ENCODE assay signal across 8 mouse cellular contexts in genomic region chr4:129105356-129105755, GRCm38 (mm10). TPM values are rescaled to one million over a fixed set of nuclear protein-coding genes. Genes with fewer than 3 reads are reported as not detected.
DNase-seq lines count a peak whose midpoint lies in the region; ATAC-seq and TF ChIP-seq lines count a peak whose summit lies in the region.

Tmem54 (plus strand) TSS chr4:129105548.

- H3K9me3 ChIP-seq in kidney, embryonic 15.5 days (replicated peaks), result no peaks in the 10 kb centered on the region
- H3K9me3 ChIP-seq in hindbrain, embryonic 14.5 days (ENCODE audit: control insufficient read depth, low read length), result no peaks in the 10 kb centered on the region
- no peaks in the 10 kb centered on the region for H3K9me3 ChIP-seq in stomach, embryonic 16.5 days (replicated peaks; ENCODE audit: control insufficient read depth, low read length)

- TF ChIP-seq POLR2A in lung, adult 2 months (IDR thresholded peaks at IDR 0.05; ENCODE audit: borderline replicate concordance, extremely low read depth, low read depth, low read length), result no peak

- peak within 1 kb of the TSS; percentile 35 for H3K4me3 ChIP-seq in kidney, embryonic 15.5 days (replicated peaks)
- H3K4me3 ChIP-seq in hindbrain, embryonic 14.5 days (replicated peaks; ENCODE audit: low read length), result peak within 1 kb of the TSS; percentile 15
- H3K4me3 ChIP-seq in lung, adult 2 months (replicated peaks; ENCODE audit: extremely low read depth, low read depth, low read length), result no peak within 1 kb of the TSS
- H3K4me3 ChIP-seq in stomach, embryonic 16.5 days (replicated peaks; ENCODE audit: low read length), result peak within 1 kb of the TSS; percentile 42

- H3K4me2 ChIP-seq in kidney, embryonic 15.5 days, result peak within 1 kb of the TSS; percentile 64
- peak within 1 kb of the TSS; percentile 41 for H3K4me2 ChIP-seq in hindbrain, embryonic 14.5 days (replicated peaks)
- peak within 1 kb of the TSS; percentile 41 for H3K4me2 ChIP-seq in stomach, embryonic 16.5 days (ENCODE audit: low read depth, low read length)

- H3K9ac ChIP-seq in kidney, embryonic 15.5 days, result peak within 1 kb of the TSS; percentile 37
- H3K9ac ChIP-seq in hindbrain, embryonic 14.5 days, result no peak within 1 kb of the TSS
- peak within 1 kb of the TSS; percentile 24 for H3K9ac ChIP-seq in stomach, embryonic 16.5 days (ENCODE audit: low read length)

- H3K36me3 ChIP-seq in kidney, embryonic 15.5 days, result no peaks in the 10 kb centered on the region
- H3K36me3 ChIP-seq in hindbrain, embryonic 14.5 days (replicated peaks; ENCODE audit: control insufficient read depth, insufficient read depth), result no peaks in the 10 kb centered on the region
- H3K36me3 ChIP-seq in stomach, embryonic 16.5 days (ENCODE audit: control insufficient read depth, insufficient read depth, low read length), result no peaks in the 10 kb centered on the region

- peaks cover 35% of the 10 kb centered on the region for H3K4me1 ChIP-seq in kidney, embryonic 15.5 days
- no peaks in the 10 kb centered on the region for H3K4me1 ChIP-seq in hindbrain, embryonic 14.5 days (replicated peaks; ENCODE audit: control insufficient read depth, insufficient read depth, low read length)
- no peaks in the 10 kb centered on the region for H3K4me1 ChIP-seq in lung, adult 2 months (ENCODE audit: control insufficient read depth, insufficient read depth, low read length)
- peaks cover 9% of the 10 kb centered on the region for H3K4me1 ChIP-seq in stomach, embryonic 16.5 days (ENCODE audit: control insufficient read depth, insufficient read depth, low read length)

- 2% methylated on average over 40 of the region's 40 CpGs for WGBS in kidney, embryonic 15.5 days
- 2% methylated on average over 38 of the region's 40 CpGs for WGBS in hindbrain, embryonic 14.5 days
- WGBS in lung, adult 2 months, result 4% methylated on average over 40 of the region's 40 CpGs
- under 1% methylated on average over 40 of the region's 40 CpGs for WGBS in stomach, embryonic 16.5 days

- ATAC-seq in kidney, embryonic 15.5 days (replicated peaks; ENCODE audit: low FRiP score), result peak; percentile 63
- ATAC-seq in hindbrain, embryonic 14.5 days (ENCODE audit: low FRiP score), result no peak
- peak; percentile 86 for ATAC-seq in stomach, embryonic 16.5 days (ENCODE audit: insufficient read depth, low FRiP score)

- no peak within 1 kb of the TSS for H3K27ac ChIP-seq in kidney, embryonic 15.5 days
- H3K27ac ChIP-seq in hindbrain, embryonic 14.5 days, result no peak within 1 kb of the TSS
- peak within 1 kb of the TSS; percentile 3; the same call in 1 of the 2 replicates for H3K27ac ChIP-seq in stomach, embryonic 16.5 days (ENCODE audit: low read length)

- H3K27me3 ChIP-seq in kidney, embryonic 15.5 days, result peaks cover 38% of the 10 kb centered on the region
- peaks cover 32% of the 10 kb centered on the region for H3K27me3 ChIP-seq in hindbrain, embryonic 14.5 days (ENCODE audit: control insufficient read depth, insufficient read depth, low read length)
- H3K27me3 ChIP-seq in stomach, embryonic 16.5 days (ENCODE audit: control insufficient read depth, insufficient read depth, low read length), result no peaks in the 10 kb centered on the region

- DNase-seq in kidney, adult 18-20 months, result no peak
- DNase-seq in hindbrain, embryonic 14.5 days (ENCODE audit: low spot score), result no peak
- peak; percentile 39 for DNase-seq in lung, adult 2 months
- DNase-seq in cerebellum, postnatal 36 days, result no peak
- no peak for DNase-seq in layer of hippocampus, adult 9-11 months
- no peak for DNase-seq in ovary, postnatal 10 days (ENCODE audit: low spot score)

- no peak for TF ChIP-seq CTCF in lung, adult 2 months (IDR thresholded peaks at IDR 0.05; ENCODE audit: insufficient read depth, low read length)

RNA-seq across cellular contexts. Expression of gene Tmem54, which starts in this region (rescaled TPM):
- 9.2 TPM in 2 replicates for polyA plus RNA-seq in kidney, embryonic 15.5 days (2015; fragmentation: Nextera tagmentation; extraction: Ambion mirVana)
- polyA plus RNA-seq in hindbrain, embryonic 14.5 days (2014; fragmentation: Nextera tagmentation; extraction: Ambion mirVana), result 0.33 TPM in 1 of 2 replicates, not detected in the other
- polyA plus RNA-seq in lung, adult 2 months (2012; rRNA removed), result 5.8 and 39.0 TPM in 2 replicates
- polyA plus RNA-seq in stomach, embryonic 16.5 days (2015; fragmentation: Nextera tagmentation; extraction: Ambion mirVana), result 44.2 and 53.2 TPM in 2 replicates
